Mouse (Mus musculus): Measurements from ENCODE around the gene Olfr690. TPM values are rescaled to one million over a fixed set of nuclear protein-coding genes. Genes with fewer than 3 reads are reported as not detected.
"Not testable (repeated sequence)": the region's sequence is repeated elsewhere in the genome, so short reads cannot be mapped to it uniquely, and the experiment has no call there.

Olfr690 gene
- polyA plus RNA-seq (2016; fragmentation: Nextera tagmentation; extraction: Ambion mirVana) = not detected in 2 replicates

DNA sequence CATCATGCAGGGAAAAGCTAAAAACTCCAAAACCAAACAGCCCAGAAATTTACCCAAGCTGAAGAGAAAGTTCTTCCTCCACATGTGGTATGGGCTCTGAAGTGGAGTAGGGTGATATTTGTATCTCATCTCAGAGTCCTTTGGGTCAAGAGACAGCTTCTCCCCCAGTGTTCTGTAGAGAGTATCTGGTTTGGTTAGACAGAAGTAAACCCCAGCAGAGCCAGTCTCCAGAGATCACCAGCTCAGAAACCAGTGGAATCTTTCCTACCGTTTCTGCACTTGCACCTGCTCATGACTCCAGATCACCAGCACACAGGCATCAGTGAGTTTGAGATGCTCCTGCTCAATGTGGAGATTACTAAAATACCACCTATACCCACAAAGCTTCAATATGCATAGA lies at the start of gene Olfr690:
Olfr690 (minus strand) TSS at position 101 of the 400 bp plus-strand sequence.
- no peaks in the 10 kb centered on the region for H3K36me3 ChIP-seq
- DNase-seq (ENCODE audit: low spot score) = no peak
- H3K27ac ChIP-seq (replicated peaks) = no peak within 1 kb of the TSS
- H3K4me1 ChIP-seq = no peaks in the 10 kb centered on the region
- WGBS = 80% methylated on average over 1 of the region's 1 CpGs
- no peaks in the 10 kb centered on the region for H3K9me3 ChIP-seq (replicated peaks)
- H3K27me3 ChIP-seq (ENCODE audit: low read depth, poor library complexity, severe bottlenecking) = no peaks in the 10 kb centered on the region
- H3K4me3 ChIP-seq = no peak within 1 kb of the TSS

DNA sequence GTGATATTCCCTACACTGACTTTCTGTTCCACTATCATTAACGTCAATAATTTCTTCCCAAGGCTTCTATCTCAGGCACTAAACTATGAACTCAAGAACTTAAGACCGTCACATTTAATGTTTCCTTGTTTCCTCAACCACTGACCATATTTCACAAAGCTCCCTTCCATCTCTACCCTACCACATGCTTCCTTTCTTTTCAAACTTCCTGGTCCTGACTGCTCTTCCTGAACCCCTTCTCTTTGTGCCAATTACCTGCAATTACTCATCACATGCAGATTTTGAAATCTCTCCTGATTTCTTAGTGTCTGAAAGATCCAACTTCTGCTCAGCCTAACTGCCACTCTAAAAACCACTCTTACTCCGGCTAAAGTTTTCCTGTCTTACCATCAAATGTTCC lies 46.4 kb upstream of the Olfr690 start:
- DNase-seq (ENCODE audit: low spot score) = no peak
- no peak overlapping the region for H3K27ac ChIP-seq (replicated peaks)
- no peak overlapping the region for H3K4me3 ChIP-seq
- H3K9me3 ChIP-seq (replicated peaks) = no peaks in the 10 kb centered on the region
- no peaks in the 10 kb centered on the region for H3K4me1 ChIP-seq
- H3K36me3 ChIP-seq = peaks cover 99% of the 10 kb centered on the region
- H3K27me3 ChIP-seq (ENCODE audit: low read depth, poor library complexity, severe bottlenecking) = no peaks in the 10 kb centered on the region
- 94% methylated on average over 3 of the region's 3 CpGs for WGBS

DNA sequence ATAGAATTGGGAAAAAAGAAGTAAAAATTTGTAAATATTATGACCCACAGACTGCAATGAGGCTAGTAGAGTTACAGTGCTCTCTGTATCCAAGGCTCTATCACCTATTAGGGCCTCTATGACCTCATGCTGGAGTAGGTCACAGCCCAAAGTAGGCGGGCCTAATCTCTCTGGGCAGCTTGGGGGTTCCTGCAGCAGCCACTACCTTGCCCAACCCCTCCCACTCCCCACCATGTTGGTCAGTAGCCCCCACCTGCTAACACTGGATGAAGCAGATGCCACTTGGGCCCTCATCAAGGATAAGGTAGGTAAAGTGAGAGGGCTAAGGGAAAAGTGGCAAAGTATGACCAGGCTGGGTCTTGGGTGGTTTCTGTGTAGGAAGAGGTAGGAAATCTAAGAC lies 41.0 kb upstream of the Olfr690 start, which contains the start of gene Gm5901:
Gm5901 (plus strand) TSS at position 173 of the 400 bp plus-strand sequence.
- Histone ChIP-seq H3K4me3 (no peak within 1 kb of the TSS), H3K27me3 (ENCODE audit: low read depth, poor library complexity, severe bottlenecking) (no peaks in the 10 kb centered on the region), H3K27ac (replicated peaks) (no peak within 1 kb of the TSS), H3K36me3 (peaks cover 78% of the 10 kb centered on the region), H3K9me3 (replicated peaks) (no peaks in the 10 kb centered on the region), H3K4me1 (no peaks in the 10 kb centered on the region)
- no peak for DNase-seq (ENCODE audit: low spot score)
- 81% methylated on average over 1 of the region's 1 CpGs for WGBS

DNA sequence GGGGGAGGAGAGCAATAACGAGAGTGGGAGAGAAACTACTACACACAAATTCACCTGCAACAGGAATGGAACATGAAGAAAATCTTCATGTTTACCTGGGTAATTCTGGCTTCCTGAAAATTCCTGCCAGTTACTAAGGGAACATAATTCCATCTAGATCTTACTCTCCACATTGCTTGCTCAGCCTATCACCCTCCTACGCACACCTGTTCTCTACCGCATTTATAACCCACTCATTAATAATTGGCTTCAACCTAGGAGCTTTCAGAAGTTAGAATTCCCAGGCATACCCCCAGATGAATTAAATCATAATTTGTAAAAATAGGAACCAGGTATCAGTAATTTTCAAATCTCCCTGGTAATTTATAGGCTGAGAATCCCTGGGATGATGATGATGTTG lies 40.1 kb upstream of the Olfr690 start:
- no peaks in the 10 kb centered on the region for H3K27me3 ChIP-seq (ENCODE audit: low read depth, poor library complexity, severe bottlenecking)
- peaks cover 69% of the 10 kb centered on the region for H3K36me3 ChIP-seq
- no peak for DNase-seq (ENCODE audit: low spot score)
- no peak overlapping the region for H3K4me3 ChIP-seq
- no peak overlapping the region for H3K27ac ChIP-seq (replicated peaks)
- H3K4me1 ChIP-seq = no peaks in the 10 kb centered on the region
- H3K9me3 ChIP-seq (replicated peaks) = no peaks in the 10 kb centered on the region
- 93% methylated on average over 3 of the region's 3 CpGs for WGBS

DNA sequence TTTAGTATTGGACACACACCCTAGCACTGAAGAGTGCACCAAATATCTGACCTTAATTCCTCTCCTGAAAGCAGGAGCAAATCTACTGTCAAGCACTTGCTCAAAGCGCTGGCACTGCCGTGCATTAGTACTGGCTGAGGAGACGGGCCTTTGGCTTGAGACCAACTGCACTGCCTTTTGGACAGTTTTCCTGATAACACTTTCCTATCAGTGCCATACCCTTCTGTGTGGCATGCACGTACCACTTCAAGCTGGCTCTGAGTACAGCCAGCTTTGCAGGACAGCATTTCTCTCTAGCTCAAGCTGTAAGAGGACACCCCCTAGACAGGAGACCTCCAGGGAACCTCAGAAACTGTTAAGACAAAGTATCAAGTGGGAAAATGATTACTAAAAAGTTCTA lies 39.6 kb upstream of the Olfr690 start:
- Histone ChIP-seq H3K27me3 (ENCODE audit: low read depth, poor library complexity, severe bottlenecking) (no peaks in the 10 kb centered on the region), H3K9me3 (replicated peaks) (no peaks in the 10 kb centered on the region), H3K4me3 (no peak overlapping the region), H3K4me1 (no peaks in the 10 kb centered on the region), H3K27ac (replicated peaks) (no peak overlapping the region), H3K36me3 (peaks cover 64% of the 10 kb centered on the region)
- DNase-seq (ENCODE audit: low spot score) = no peak
- WGBS = 92% methylated on average over 4 of the region's 4 CpGs

DNA sequence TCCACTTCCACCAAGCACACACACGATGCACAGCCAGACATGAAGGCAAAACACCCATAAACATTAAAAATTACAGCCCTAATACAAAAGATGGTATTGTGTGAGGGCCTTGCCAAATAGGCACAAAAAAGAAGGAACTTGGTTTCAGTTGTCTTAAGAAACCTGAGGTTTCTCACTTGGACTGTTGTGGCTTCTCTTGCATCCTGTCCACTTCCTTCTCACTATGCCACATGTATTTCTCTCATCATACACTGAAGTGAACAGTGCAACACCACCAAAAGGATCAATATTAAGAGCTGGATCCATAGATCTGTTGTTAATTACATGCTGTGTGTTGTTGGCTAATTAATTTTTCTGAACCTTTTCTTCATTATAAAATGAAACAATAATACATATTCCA lies 39.0 kb upstream of the Olfr690 start:
- no peaks in the 10 kb centered on the region for H3K9me3 ChIP-seq (replicated peaks)
- H3K27ac ChIP-seq (replicated peaks) = no peak overlapping the region
- DNase-seq (ENCODE audit: low spot score) = no peak
- H3K4me3 ChIP-seq = no peak overlapping the region
- 92% methylated on average over 1 of the region's 1 CpGs for WGBS
- no peaks in the 10 kb centered on the region for H3K4me1 ChIP-seq
- peaks cover 58% of the 10 kb centered on the region for H3K36me3 ChIP-seq
- no peaks in the 10 kb centered on the region for H3K27me3 ChIP-seq (ENCODE audit: low read depth, poor library complexity, severe bottlenecking)

DNA sequence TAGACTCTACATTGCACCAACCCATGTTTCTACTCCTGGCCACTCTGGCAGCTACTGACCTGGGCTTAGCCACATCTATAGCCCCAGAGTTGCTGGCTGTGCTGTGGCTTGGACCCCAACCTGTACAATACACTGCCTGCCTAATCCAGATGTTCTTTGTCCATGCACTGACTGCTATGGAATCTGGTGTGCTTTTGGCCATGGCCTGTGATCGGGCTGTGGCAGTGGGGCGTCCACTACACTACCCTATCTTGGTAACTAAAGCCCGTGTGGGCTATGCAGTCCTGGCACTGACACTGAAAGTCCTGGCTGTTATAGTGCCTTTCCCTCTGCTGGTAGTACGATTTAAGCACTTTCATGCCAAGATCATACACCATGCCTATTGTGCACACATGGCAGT lies 34.6 kb upstream of the Olfr690 start:
- WGBS = 92% methylated on average over 4 of the region's 4 CpGs
- Histone ChIP-seq H3K4me3 (no peak overlapping the region), H3K9me3 (replicated peaks) (no peaks in the 10 kb centered on the region), H3K27ac (replicated peaks) (no peak overlapping the region), H3K4me1 (no peaks in the 10 kb centered on the region), H3K27me3 (ENCODE audit: low read depth, poor library complexity, severe bottlenecking) (no peaks in the 10 kb centered on the region), H3K36me3 (peaks cover 17% of the 10 kb centered on the region)
- no peak for DNase-seq (ENCODE audit: low spot score)

DNA sequence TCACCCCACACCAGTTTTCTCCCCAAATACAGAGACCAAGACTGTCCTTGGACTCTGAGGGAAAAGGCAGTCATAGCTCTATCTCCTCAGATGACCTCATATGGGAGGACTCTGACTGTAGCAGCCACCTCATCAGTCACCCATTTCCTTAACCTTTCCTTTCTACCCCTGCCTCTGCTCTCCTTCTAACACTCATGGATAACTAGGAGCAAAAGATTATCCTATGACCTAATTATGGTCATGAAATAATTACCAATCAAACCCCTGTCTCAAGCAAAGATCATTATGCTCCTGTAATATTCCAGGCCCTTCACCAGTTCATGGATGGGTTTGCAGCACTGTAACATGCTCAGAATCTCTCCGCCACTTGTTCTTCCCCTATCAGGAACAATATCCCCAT lies 34.0 kb upstream of the Olfr690 start, which contains the start of gene Olfr692:
Olfr692 (plus strand) TSS at position 301 of the 400 bp plus-strand sequence.
- Histone ChIP-seq H3K27me3 (ENCODE audit: low read depth, poor library complexity, severe bottlenecking) (no peaks in the 10 kb centered on the region), H3K4me3 (no peak within 1 kb of the TSS), H3K9me3 (replicated peaks) (no peaks in the 10 kb centered on the region), H3K36me3 (peaks cover 11% of the 10 kb centered on the region), H3K27ac (replicated peaks) (no peak within 1 kb of the TSS), H3K4me1 (no peaks in the 10 kb centered on the region)
- no peak for DNase-seq (ENCODE audit: low spot score)
- 90% methylated on average over 1 of the region's 1 CpGs for WGBS

DNA sequence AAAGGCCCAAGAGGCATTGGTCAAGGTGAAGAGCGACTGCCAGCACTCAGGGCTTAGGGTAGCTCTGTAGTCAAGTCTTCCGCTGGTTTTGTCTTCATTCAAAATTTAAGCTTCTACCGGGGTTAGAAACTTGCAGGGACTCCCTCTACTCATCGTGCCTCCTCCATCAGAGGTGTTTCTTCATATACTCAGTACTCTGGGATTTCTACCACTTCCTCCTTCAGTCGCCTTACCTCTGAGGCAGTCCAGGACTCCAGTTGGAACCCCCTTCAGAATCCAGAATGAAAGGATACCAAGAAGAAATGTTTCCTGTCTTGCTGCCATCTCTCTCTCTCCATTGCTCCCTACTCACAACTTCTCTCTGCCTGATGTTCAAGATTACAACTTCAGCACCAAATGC lies 33.4 kb upstream of the Olfr690 start:
- no peaks in the 10 kb centered on the region for H3K9me3 ChIP-seq (replicated peaks)
- no peak overlapping the region for H3K27ac ChIP-seq (replicated peaks)
- no peak overlapping the region for H3K4me3 ChIP-seq
- peaks cover 7% of the 10 kb centered on the region for H3K36me3 ChIP-seq
- 89% methylated on average over 5 of the region's 5 CpGs for WGBS
- no peaks in the 10 kb centered on the region for H3K27me3 ChIP-seq (ENCODE audit: low read depth, poor library complexity, severe bottlenecking)
- no peaks in the 10 kb centered on the region for H3K4me1 ChIP-seq
- DNase-seq (ENCODE audit: low spot score) = no peak

DNA sequence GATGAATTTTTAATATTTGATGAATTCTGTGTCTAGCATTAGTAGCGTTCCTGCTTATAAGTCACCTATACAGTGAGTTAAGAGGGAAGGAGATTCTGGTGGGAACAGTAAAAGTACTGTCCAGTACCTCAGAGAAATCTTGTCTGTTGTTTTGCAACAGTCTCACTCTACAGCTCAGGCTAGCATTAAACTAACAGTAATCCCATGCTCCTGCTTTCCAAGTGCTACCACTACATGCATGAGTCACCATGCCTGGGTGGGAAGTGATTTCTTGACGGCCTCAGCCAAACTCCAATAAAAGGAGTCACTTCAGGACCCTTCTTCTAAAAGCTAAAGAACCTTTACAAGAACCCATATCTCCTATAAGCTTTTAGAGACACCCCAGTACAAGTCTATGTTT lies 27.8 kb upstream of the Olfr690 start:
- Histone ChIP-seq H3K27me3 (ENCODE audit: low read depth, poor library complexity, severe bottlenecking) (no peaks in the 10 kb centered on the region), H3K27ac (replicated peaks) (no peak overlapping the region), H3K9me3 (replicated peaks) (no peaks in the 10 kb centered on the region), H3K4me1 (no peaks in the 10 kb centered on the region), H3K4me3 (no peak overlapping the region), H3K36me3 (no peaks in the 10 kb centered on the region)
- WGBS = 84% methylated on average over 2 of the region's 2 CpGs
- no peak for DNase-seq (ENCODE audit: low spot score)

DNA sequence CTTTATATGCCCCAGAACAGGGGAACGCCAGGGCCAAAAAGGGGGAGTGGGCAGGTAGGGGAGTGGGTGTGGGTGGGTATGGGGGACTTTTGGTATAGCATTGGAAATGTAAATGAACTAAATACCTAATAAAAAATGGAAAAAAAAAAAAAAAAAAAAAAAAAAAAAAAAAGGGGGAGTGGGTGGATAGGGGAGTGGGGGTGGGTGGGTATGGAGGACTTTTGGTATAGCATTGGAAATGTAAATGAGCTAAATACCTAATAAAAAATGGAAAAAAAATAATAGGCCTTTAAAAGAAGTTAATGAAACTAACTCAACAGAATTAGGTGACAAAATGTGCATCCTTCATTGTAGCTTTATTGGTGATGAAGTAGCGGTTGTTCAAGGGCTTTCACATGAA lies 22.6 kb upstream of the Olfr690 start:
- not testable (repeated sequence) for H3K4me1 ChIP-seq; H3K4me3 ChIP-seq; H3K27me3 ChIP-seq (ENCODE audit: low read depth, poor library complexity, severe bottlenecking); DNase-seq (ENCODE audit: low spot score); H3K36me3 ChIP-seq; H3K9me3 ChIP-seq (replicated peaks); H3K27ac ChIP-seq (replicated peaks)
- WGBS = 98% methylated on average over 1 of the region's 2 CpGs

DNA sequence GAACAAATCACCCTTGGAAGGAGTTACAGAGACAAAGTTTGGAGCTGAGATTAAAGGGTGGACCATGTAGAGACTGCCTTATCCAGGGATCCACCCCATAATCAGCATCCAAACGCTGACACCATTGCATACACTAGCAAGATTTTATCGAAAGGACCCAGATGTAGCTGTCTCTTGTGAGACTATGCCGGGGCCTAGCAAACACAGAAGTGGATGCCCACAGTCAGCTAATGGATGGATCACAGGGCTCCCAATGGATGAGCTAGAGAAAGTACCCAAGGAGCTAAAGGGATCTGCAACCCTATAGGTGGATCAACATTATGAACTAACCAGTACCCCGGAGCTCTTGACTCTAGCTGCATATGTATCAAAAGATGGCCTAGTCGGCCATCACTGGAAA lies 22.2 kb upstream of the Olfr690 start:
- not testable (repeated sequence) for H3K36me3 ChIP-seq; H3K9me3 ChIP-seq (replicated peaks); H3K27ac ChIP-seq (replicated peaks); DNase-seq (ENCODE audit: low spot score); H3K4me1 ChIP-seq; H3K4me3 ChIP-seq; H3K27me3 ChIP-seq (ENCODE audit: low read depth, poor library complexity, severe bottlenecking)
- WGBS = no CpG with 5 or more reads among the region's 5 CpGs

DNA sequence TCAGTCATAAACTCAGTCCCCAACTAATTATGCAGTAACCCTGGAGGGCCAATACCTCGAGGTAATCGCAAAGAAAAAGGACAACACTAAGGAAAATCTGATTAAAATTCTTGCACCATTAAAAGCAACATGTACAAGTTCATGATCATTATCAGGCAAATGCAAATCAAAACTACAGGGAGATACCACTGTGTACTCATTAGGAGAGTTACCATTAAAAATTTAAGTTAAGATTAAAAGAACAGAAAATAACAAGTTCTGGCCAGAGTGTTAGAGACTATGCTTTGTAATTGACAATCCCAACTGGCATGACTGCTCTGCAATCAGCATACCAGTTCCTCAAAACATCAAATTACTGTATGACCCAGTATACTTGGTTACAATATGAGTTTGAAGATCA lies 8.8 kb upstream of the Olfr690 start:
- WGBS = 91% methylated on average over 2 of the region's 2 CpGs
- no peak overlapping the region for H3K4me3 ChIP-seq
- no peaks in the 10 kb centered on the region for H3K9me3 ChIP-seq (replicated peaks)
- no peak for DNase-seq (ENCODE audit: low spot score)
- no peaks in the 10 kb centered on the region for H3K4me1 ChIP-seq
- H3K27me3 ChIP-seq (ENCODE audit: low read depth, poor library complexity, severe bottlenecking) = no peaks in the 10 kb centered on the region
- no peaks in the 10 kb centered on the region for H3K36me3 ChIP-seq
- no peak overlapping the region for H3K27ac ChIP-seq (replicated peaks)

DNA sequence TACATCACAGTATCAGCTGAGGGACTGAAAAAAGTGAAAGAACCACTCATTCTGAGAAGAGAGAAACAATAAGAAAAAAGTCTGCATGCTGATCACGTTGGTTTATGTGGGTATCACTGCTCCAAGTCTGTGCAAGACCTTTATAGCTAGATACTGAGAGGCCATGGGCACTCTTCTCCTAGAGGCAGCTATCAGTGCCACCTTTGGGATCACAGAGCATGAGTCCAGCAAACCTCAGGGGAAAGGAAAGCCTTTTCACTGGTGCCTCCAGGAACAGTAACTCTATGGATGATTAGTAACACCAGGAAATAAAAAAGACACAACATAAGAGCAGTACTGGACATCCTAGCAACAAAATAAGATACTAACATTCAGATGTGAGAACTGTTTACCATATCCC lies 8.3 kb upstream of the Olfr690 start, which contains the start of gene Olfr691:
Olfr691 (minus strand) TSS at position 101 of the 400 bp plus-strand sequence.
- Histone ChIP-seq H3K9me3 (replicated peaks) (no peaks in the 10 kb centered on the region), H3K27me3 (ENCODE audit: low read depth, poor library complexity, severe bottlenecking) (no peaks in the 10 kb centered on the region), H3K4me3 (no peak within 1 kb of the TSS), H3K4me1 (no peaks in the 10 kb centered on the region), H3K27ac (replicated peaks) (no peak within 1 kb of the TSS), H3K36me3 (no peaks in the 10 kb centered on the region)
- no peak for DNase-seq (ENCODE audit: low spot score)
- WGBS = 61% methylated on average over 1 of the region's 1 CpGs

All from midbrain, embryonic 10.5 days (tissue).